Mouse (Mus musculus) liver, adult 2 months (tissue): Measurements from ENCODE around the gene Hspa14. TPM values are rescaled to one million over a fixed set of nuclear protein-coding genes. Genes with fewer than 3 reads are reported as not detected.

Experiments
- DNase-seq: peaks from one replicate; pipeline ENCODE4 v3.0.0-alpha.2; 2011; ENCODE audit warnings: low read depth, low spot score; ENCODE audit errors: extremely low read depth
- H3K27ac ChIP-seq: fragments of 200-500 bp; replicated peaks from 2 replicates; pipeline ENCODE4 v1.5.1; 2012; ENCODE audit warnings: low read depth, mild to moderate bottlenecking, control low read depth, inconsistent platforms, low read length; ENCODE audit not compliant: insufficient read depth
- H3K27me3 ChIP-seq: fragments of 200-500 bp; 2 replicates; pipeline ENCODE4 v1.6.1; 2012; ENCODE audit warnings: mild to moderate bottlenecking, moderate library complexity, low read length, inconsistent platforms; ENCODE audit not compliant: control insufficient read depth, insufficient read depth
- H3K36me3 ChIP-seq: fragments of 200-500 bp; 2 replicates; pipeline ENCODE4 v1.6.1; 2012; ENCODE audit warnings: low read length, inconsistent platforms; ENCODE audit not compliant: control insufficient read depth, insufficient read depth
- H3K4me1 ChIP-seq: fragments of 200-500 bp; 2 replicates; pipeline ENCODE4 v1.6.1; 2011; ENCODE audit warnings: low read length; ENCODE audit not compliant: control insufficient read depth, insufficient read depth
- H3K4me3 ChIP-seq: fragments of 200-500 bp; 2 replicates; pipeline ENCODE4 v1.5.1; 2011; ENCODE audit warnings: low read depth, mild to moderate bottlenecking, control low read depth, low read length, moderate library complexity; ENCODE audit not compliant: insufficient read depth
- H3K79me2 ChIP-seq: fragments of 200-500 bp; 2 replicates; pipeline ENCODE4 v1.6.1; 2012; ENCODE audit warnings: inconsistent platforms, mild to moderate bottlenecking, low read length, moderate library complexity; ENCODE audit not compliant: control insufficient read depth, insufficient read depth
- H3K9ac ChIP-seq: fragments of 200-500 bp; 2 replicates; pipeline ENCODE4 v1.6.1; 2012; ENCODE audit warnings: low read depth, mild to moderate bottlenecking, control low read depth, inconsistent platforms, low read length
- CTCF ChIP-seq: fragments of 200-500 bp; IDR thresholded peaks from 2 replicates; pipeline ENCODE4 v1.5.1; 2011; ENCODE audit warnings: low read depth, low read length, control low read depth
- POLR2A ChIP-seq: fragments of 200-500 bp; IDR thresholded peaks from 2 replicates; pipeline ENCODE4 v1.6.1; 2011; ENCODE audit warnings: low read length, control low read depth; ENCODE audit not compliant: insufficient read depth; ENCODE audit errors: extremely low read depth
- WGBS: fragments of 180-500 bp; shearing (Covaris S2); methylation state at CpG from one replicate; pipeline ENCODE4 v1.1.7; 2018; 5-methylcytosine and 5-hydroxymethylcytosine counted together
- polyA plus RNA-seq: library from polyadenylated mRNA; depleted of rRNA; stranded (reverse); fragments of >200 nt; gene quantifications from 2 replicates; pipeline ENCODE4 v1.2.3, GENCODE M21; 2012
- total RNA-seq: library from RNA; depleted of rRNA; stranded (reverse); fragments of >200 nt; gene quantifications from 2 replicates; pipeline ENCODE4 v1.2.3, GENCODE M21; 2014

Hspa14 gene
- total and polyA plus RNA-seq, 2 experiments, result 12.3 to 17.4 TPM

DNA sequence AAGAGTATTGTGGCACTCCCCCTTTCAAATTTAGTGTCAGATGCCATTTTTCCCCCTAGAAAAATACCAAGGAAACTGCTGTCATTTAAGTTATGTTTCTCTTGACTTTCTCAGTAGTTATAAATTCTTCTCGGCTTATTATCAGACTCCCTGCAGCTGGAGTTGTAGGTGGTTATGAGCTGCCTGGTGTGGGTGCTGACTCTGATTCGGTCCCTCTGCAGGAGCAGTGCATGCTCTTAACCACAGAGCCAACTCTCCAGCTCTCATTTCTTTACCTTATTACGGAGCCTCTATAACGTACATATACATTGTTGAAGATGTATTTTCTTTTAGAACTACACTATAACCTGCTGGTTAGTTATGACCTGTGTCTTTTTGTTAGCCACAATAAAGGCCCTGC lies 9.9 kb upstream of the Hspa14 start:
- no peaks in the 10 kb centered on the region for H3K79me2 ChIP-seq
- TF ChIP-seq CTCF (no peak), POLR2A (no peak)
- no peak overlapping the region for H3K4me3 ChIP-seq
- no peak overlapping the region for H3K9ac ChIP-seq
- WGBS, result 86% methylated on average over 4 of the region's 4 CpGs
- H3K27me3 ChIP-seq, result no peaks in the 10 kb centered on the region
- no peaks in the 10 kb centered on the region for H3K4me1 ChIP-seq
- H3K36me3 ChIP-seq, result no peaks in the 10 kb centered on the region
- no peak for DNase-seq
- no peak overlapping the region for H3K27ac ChIP-seq

DNA sequence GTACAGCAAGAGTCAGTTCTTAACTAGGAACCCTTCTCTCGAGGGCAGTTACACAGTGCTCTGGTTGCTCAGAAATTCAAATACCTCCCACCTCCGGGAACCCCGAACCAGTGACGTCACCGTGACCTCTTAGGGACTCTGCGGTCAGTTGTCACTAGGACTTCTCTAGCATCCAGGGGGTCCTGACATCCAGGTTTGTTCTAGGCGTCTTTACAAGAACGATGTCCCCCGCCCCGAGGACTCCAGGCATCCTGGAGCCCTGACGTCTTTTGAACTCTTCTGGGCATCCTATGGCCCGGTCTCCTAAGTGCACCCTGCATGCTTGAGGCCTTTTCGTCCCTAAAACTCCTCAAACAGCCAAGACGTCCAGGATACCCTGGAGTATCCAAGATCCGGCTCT lies 538 bp downstream of the Hspa14 start:
- TF ChIP-seq POLR2A, result no peak
- Histone ChIP-seq H3K4me3 (peak overlapping the region; percentile 78), H3K27ac (0 out of 2 replicates have a peak overlapping the region, but pooled peaks have one; percentile 24), H3K4me1 (peaks cover 4% of the 10 kb centered on the region; the same call in 1 of the 2 replicates), H3K9ac (peak overlapping the region; percentile 75), H3K79me2 (no peaks in the 10 kb centered on the region; the same call in 1 of the 2 replicates), H3K36me3 (peaks cover 14% of the 10 kb centered on the region; the same call in 1 of the 2 replicates), H3K27me3 (no peaks in the 10 kb centered on the region)
- peak; percentile 15 for DNase-seq
- WGBS, result under 1% methylated on average over 15 of the region's 15 CpGs

DNA sequence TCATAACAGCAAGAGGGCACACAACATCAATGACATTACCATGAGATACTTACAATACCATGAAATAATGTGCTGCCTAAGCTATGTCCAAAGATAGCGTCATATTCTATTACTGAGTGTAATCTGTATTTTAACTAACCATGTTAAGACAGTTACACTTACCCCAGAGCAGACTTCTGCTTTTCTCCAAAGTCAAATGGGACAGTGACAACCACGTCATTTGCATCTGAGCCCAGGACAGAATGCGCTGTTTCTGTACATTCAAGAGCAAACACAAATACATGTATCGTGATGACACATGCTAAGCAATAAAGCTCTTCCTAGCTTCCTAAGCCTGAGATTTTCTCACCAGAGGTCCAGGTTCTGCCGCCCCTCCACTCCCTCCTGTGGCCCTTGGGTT lies 11.7 kb downstream of the Hspa14 start:
- WGBS, result 97% methylated on average over 5 of the region's 5 CpGs
- H3K27ac ChIP-seq, result no peak overlapping the region
- no peak overlapping the region for H3K9ac ChIP-seq
- H3K27me3 ChIP-seq, result no peaks in the 10 kb centered on the region
- no peak for DNase-seq
- H3K36me3 ChIP-seq, result peaks cover 27% of the 10 kb centered on the region
- no peak for TF ChIP-seq CTCF
- TF ChIP-seq POLR2A, result no peak
- H3K4me3 ChIP-seq, result no peak overlapping the region
- H3K79me2 ChIP-seq, result no peaks in the 10 kb centered on the region
- H3K4me1 ChIP-seq, result no peaks in the 10 kb centered on the region

- H3K27me3 ChIP-seq, result no peaks in the 10 kb centered on the region
- peaks cover 39% of the 10 kb centered on the region for H3K36me3 ChIP-seq
- no peak overlapping the region for H3K27ac ChIP-seq
- TF ChIP-seq POLR2A, result no peak
- WGBS, result 96% methylated on average over 6 of the region's 6 CpGs
- no peaks in the 10 kb centered on the region for H3K4me1 ChIP-seq
- H3K4me3 ChIP-seq, result no peak overlapping the region
- no peaks in the 10 kb centered on the region for H3K79me2 ChIP-seq
- no peak overlapping the region for H3K9ac ChIP-seq
- DNase-seq, result no peak
Observed at GRCm38 (mm10) chr2:3499543-3499942, 13.1 kb downstream of the Hspa14 start.

DNA sequence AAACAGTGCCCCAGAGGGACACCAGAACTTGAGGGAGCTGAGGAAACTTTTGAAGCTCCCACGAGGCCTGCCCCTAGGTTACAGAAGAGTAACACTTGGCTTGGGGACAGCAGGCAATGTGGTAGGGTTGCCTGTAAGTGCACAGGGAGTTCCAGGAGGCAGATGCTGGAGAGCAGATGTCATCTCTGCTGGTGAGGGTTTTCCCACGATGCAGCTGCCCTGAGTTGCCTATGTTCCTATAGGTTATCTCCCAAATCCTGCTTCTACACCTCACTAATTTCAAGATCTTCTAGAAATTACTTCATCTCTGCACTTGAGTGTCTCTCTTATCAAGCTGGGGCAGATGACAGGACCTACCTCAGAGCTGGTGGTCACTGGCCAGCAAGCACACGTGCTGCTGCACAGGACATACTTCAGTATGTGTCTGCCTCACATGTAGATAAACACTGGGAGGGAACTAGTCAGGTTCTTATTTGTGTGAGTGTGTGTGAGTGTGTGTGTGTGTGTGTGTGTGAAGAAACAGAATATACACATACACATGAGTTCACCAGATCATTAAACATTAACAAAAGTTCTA lies 18.7 kb downstream of the Hspa14 start:
- H3K36me3 ChIP-seq, result peaks cover 66% of the 10 kb centered on the region
- no peaks in the 10 kb centered on the region for H3K79me2 ChIP-seq
- H3K27ac ChIP-seq, result no peak overlapping the region
- no peaks in the 10 kb centered on the region for H3K4me1 ChIP-seq
- DNase-seq, result no peak
- no peak for TF ChIP-seq POLR2A
- TF ChIP-seq CTCF, result no peak
- WGBS, result 89% methylated on average over 3 of the region's 3 CpGs
- no peaks in the 10 kb centered on the region for H3K27me3 ChIP-seq
- no peak overlapping the region for H3K4me3 ChIP-seq
- H3K9ac ChIP-seq, result no peak overlapping the region

- Histone ChIP-seq H3K4me1 (no peaks in the 10 kb centered on the region), H3K36me3 (peaks cover 40% of the 10 kb centered on the region)
- WGBS, result 87% methylated on average over 3 of the region's 3 CpGs
Observed at GRCm38 (mm10) chr2:3489816-3490215, 22.8 kb downstream of the Hspa14 start.

More at GRCm38 (mm10) chr2:3489816-3490215, 22.8 kb downstream of the Hspa14 start:
- no peaks in the 10 kb centered on the region for H3K27me3 ChIP-seq
- no peak overlapping the region for H3K9ac ChIP-seq
- TF ChIP-seq CTCF (no peak), POLR2A (no peak)
- DNase-seq, result no peak
- no peaks in the 10 kb centered on the region for H3K79me2 ChIP-seq
- H3K4me3 ChIP-seq, result no peak overlapping the region
- no peak overlapping the region for H3K27ac ChIP-seq
